Mouse (Mus musculus) embryonic fibroblast, embryonic 13.5 days (primary cell): ENCODE results near the gene Glyctk. TPM values are rescaled to one million over a fixed set of nuclear protein-coding genes. Genes with fewer than 3 reads are reported as not detected.

Experiments
- H3K27ac ChIP-seq: 2 replicates; pipeline ENCODE4 v1.5.1; 2012; ENCODE audit warnings: low read length, control low read depth, inconsistent platforms; ENCODE audit not compliant: insufficient read depth
- H3K4me1 ChIP-seq: 2 replicates; pipeline ENCODE4 v1.6.1; 2011; ENCODE audit warnings: low read length; ENCODE audit not compliant: control insufficient read depth, insufficient read depth
- H3K4me3 ChIP-seq: 2 replicates; pipeline ENCODE4 v1.5.1; 2011; ENCODE audit warnings: mild to moderate bottlenecking, control low read depth, low read length; ENCODE audit not compliant: insufficient read depth
- CTCF ChIP-seq: IDR thresholded peaks from 2 replicates; pipeline ENCODE4 v1.5.1; 2011; ENCODE audit warnings: mild to moderate bottlenecking, control low read depth, low read length, moderate library complexity, borderline replicate concordance; ENCODE audit not compliant: insufficient read depth
- POLR2A ChIP-seq: IDR thresholded peaks from 2 replicates; pipeline ENCODE4 v1.6.1; 2011; ENCODE audit warnings: low read depth, mild to moderate bottlenecking, control low read depth, low read length, moderate library complexity
- polyA plus RNA-seq: library from polyadenylated mRNA; stranded (reverse); fragments of >200 nt; gene quantifications from 2 replicates; pipeline ENCODE4 v1.2.4, GENCODE M21; 2011; ENCODE audit warnings: low read depth; ENCODE audit not compliant: missing spikeins, insufficient read length

Glyctk gene
- polyA plus RNA-seq, 1 experiment: 1.2 TPM

DNA sequence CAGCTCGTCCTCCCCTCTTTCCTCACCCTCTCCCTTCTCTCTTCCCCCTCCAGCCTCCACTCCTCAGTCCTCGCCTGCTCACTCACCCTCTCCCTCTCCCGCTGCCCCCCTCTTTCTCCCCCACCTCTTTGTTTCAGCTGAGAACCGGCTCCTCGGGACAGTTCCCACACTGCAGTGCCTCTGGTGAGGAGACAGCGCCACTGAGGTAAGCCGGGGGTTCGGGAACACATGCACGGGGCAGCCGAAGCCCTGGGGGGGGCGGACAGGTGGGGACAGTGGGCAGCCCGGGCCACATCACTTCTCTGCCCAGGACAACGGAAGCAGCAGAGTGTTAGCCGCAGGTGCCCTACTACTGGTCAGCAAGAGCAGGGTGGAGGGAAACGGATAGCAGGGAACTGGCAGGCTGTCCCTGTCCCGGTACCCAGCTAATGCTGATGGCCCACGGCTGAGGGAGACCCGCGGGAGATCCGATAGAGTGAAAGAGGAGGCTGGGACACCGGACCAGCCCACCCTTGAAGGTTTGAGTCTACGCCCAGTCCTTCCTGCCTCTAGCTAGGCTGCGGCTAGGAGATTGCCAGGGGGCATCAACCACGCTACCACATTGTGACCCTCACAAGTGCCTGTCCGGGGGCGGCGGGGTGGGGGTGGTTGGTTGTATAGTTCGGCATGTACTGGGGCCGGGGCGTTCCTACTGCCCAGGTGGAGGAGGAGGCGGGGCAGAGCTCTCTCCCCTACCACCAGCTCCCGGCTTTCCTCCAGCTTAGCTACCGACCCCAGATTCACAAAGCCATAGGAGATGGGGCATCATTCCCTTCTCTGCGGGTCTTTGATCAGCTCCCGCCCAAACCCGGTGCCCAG is 9.2 kb downstream of the Glyctk start:
- no peaks in the 10 kb centered on the region for H3K4me1 ChIP-seq
- TF ChIP-seq CTCF: no peak
- no peak for TF ChIP-seq POLR2A
- H3K27ac ChIP-seq: no peak overlapping the region
- no peak overlapping the region for H3K4me3 ChIP-seq

DNA sequence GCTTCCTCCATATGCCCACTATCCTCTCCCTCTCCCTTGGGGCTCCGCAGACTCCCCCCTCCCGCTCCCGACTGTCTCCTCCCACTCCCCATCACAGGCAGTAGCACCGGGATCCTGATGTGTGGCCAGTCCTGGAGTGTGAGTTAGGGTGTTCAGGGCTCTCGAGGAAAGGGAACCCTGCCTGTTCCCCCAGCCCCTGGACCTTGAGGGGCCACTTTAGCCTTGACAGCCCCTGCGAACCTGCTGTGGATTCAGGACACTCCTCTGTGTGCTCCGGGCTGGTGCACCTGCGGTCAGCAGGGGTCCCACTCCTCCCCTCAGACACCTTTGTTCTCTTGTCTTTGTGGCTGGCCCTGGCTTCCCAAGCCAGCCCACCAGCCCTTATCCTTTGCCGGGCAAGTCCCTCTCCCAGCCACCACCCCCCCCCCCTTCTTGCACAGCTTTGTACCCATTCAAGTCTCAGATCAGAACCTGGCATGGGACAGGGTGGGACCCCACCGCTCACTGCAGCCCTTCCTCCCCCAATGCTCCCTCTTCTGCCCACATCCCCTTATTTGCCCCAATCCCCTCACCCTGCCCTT is 10.0 kb downstream of the Glyctk start:
- no peak overlapping the region for H3K27ac ChIP-seq
- TF ChIP-seq POLR2A (no peak), CTCF (no peak)
- no peak overlapping the region for H3K4me3 ChIP-seq

DNA sequence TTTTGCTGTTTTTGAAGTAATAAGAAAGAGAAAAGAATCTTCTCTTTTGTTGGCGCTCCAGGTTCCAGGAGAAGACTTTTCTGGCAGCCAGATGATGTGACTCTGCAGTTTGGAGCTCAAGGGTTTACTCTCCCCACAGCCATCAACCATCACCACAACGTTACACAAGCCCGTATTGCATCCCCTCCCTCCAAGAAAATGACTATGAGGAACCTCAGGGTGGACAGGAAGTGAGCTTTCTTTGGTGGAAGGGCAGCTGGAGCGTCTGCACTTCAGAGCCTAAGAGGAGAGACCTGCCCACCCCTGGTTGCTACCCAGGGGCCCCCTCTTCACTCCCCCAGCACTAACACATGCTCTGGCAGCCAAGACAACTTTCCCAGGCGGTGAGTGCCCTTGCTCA is 10.7 kb downstream of the Glyctk start:
- TF ChIP-seq CTCF: no peak
- no peak for TF ChIP-seq POLR2A
- H3K4me1 ChIP-seq: no peaks in the 10 kb centered on the region
- H3K27ac ChIP-seq: no peak overlapping the region
- no peak overlapping the region for H3K4me3 ChIP-seq

More for the DNA sequence above, 10.0 kb downstream of the Glyctk start:
- no peaks in the 10 kb centered on the region for H3K4me1 ChIP-seq

DNA sequence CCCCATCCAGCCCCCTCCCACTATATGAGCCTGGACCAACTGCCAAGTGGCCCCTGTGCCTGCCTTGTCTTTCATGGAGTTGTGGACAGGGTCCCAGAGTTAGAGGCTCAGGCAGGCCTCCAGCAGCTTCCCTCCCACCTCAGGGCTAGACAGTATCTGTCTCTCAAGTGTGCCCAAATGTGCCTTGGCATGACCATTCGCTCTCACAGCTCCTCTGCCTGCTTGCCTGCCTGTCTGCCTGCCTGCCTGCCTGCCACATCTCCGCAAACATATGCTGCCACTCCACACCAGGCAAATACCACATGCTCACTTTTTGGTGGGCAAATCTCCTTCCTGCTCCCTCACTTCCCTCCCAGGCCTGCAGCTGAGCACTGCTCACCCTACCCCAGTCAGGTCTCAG is 12.4 kb downstream of the Glyctk start:
- H3K4me3 ChIP-seq: no peak overlapping the region
- no peak overlapping the region for H3K27ac ChIP-seq
- TF ChIP-seq CTCF: no peak
- no peak for TF ChIP-seq POLR2A
- no peaks in the 10 kb centered on the region for H3K4me1 ChIP-seq

DNA sequence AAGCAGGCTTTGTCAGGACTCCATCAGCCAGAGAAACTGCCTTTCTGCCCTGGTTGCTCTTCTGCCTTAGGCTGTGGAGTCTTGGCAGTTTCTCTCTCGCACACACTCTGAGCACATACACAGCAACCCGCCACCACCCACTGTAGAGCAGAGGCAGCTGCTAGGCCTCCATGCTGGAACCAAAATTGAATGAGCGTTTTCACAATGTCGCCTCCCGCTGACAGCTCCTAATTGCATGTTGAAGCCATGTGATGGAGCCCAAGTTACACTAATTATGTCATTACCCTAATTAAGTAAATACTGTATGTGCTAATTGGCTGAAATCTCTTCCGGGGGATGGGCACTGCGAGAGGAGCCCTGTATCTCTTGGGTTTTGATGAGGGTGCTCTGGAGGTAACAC is 13.8 kb downstream of the Glyctk start:
- no peak for TF ChIP-seq POLR2A
- no peak for TF ChIP-seq CTCF

DNA sequence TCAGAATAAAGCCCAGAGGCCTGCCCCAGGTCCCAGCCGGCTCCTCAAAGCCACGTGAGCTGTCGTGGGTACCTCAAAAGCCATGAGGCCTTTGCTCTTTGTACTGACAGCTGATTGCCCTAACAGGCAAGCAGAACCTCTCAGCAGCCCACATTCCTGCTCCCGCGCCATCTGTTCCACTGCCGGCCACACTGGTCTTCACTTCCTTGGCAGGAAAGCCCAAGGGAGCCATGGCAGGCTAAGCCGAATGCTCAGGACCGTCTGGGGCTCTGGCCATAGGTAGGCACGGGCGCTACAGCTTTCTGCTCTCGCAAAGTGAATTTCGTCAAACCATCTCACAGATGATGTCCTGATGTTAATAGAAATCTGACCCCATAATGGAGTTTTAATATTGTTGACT is 16.0 kb downstream of the Glyctk start:
- Histone ChIP-seq H3K4me1 (no peaks in the 10 kb centered on the region; the same call in 1 of the 2 replicates), H3K27ac (no peak overlapping the region), H3K4me3 (no peak overlapping the region)
- TF ChIP-seq POLR2A (no peak), CTCF (no peak)

More for the DNA sequence above, 13.8 kb downstream of the Glyctk start:
- Histone ChIP-seq H3K4me1 (no peaks in the 10 kb centered on the region), H3K27ac (no peak overlapping the region), H3K4me3 (no peak overlapping the region)

DNA sequence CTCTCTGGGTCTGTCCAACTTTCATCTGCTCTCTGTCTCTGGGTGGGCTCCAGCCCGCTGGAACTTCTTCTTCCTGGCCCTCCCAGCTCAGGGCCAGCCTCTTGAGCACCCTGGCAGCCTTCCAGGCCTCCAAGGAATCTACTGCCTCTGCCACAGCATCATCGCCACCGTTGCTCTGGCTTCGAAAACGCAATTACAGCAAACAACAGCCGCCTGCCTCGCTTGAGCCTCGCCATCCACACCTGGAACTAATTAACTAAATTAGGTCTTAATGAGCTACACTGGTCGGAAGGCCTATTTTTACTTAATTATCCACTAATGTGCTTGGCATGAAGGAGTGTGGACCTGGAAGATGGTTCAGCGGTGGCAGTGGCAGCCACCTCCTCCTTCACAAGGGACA is 18.2 kb downstream of the Glyctk start:
- H3K27ac ChIP-seq: no peak overlapping the region

DNA sequence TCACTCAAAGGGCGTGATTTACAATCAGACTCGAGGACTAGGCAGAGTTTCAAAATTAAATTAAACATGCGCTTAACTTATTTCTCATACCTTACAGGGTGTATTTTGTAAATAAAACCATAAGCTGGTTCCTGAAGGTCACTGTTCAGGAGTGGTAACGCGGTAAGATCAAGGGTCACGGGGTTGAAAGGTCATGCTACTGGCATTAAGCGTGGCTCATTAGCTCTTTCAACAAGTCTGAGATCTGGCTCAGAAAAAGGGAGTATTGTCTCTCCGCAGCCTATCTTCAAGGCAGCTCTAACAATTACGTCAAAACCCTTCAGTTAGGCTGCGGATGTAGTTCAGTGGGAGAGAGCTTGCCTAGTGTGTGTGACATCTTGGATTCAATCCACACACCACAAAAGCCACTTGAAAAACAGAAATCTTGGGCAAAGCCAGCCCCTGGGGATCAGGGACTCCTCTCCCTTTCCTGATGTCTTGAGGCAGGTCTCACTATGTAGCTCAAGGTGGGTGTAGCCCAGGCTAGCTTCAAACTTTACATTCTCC is 20.2 kb downstream of the Glyctk start:
- Histone ChIP-seq H3K4me3 (no peak overlapping the region), H3K27ac (no peak overlapping the region), H3K4me1 (no peaks in the 10 kb centered on the region; the same call in 1 of the 2 replicates)
- TF ChIP-seq CTCF (no peak), POLR2A (no peak)

More for the DNA sequence above, 18.2 kb downstream of the Glyctk start:
- H3K4me3 ChIP-seq: no peak overlapping the region
- TF ChIP-seq CTCF (no peak), POLR2A (no peak)
- H3K4me1 ChIP-seq: no peaks in the 10 kb centered on the region; the same call in 1 of the 2 replicates

DNA sequence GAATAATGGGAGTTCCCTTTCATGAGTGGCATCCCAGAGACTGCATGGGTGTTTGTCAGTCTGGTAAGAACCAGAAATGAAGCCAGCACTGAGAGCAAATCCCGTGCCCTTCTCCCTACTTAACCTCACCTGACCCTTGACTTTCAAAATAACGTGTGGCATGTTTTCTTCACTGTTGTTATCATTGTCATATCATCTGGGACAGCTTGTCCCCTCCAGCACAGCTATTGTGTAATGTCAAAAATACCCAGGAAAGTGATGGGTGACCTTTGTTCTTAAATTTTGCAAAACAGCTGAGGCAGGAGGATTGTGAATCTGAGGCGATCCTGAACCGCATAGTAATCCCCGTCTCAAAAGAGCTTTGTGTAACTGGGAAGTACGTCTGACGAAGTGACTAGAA is 27.7 kb downstream of the Glyctk start:
- H3K4me3 ChIP-seq: no peak overlapping the region
- H3K27ac ChIP-seq: no peak overlapping the region
- TF ChIP-seq POLR2A (no peak), CTCF (no peak)
- no peaks in the 10 kb centered on the region for H3K4me1 ChIP-seq

DNA sequence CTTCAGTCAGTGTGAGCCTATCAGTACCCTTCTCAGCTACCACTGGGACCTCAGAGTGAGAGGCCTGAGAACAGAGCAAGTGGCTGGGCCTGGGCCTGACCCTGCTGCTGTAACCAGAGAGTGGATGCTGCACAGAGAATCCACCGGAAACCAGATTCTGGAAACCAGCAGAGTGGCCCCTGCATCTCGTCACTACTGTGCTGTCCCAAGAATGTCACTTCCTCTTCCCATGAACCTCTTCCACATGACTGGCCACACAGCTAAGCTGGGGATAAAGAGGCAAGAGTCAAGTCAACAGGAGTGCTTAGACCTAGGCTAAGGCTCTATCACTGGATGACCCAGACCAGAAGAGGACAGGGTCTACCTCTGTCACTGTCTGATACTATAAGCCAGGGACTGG is 28.9 kb downstream of the Glyctk start:
- Histone ChIP-seq H3K4me3 (no peak overlapping the region), H3K27ac (no peak overlapping the region), H3K4me1 (no peaks in the 10 kb centered on the region)
- no peak for TF ChIP-seq CTCF
- TF ChIP-seq POLR2A: no peak
